13 mouse cellular contexts compared by ENCODE assay signal in the genomic region with DNA sequence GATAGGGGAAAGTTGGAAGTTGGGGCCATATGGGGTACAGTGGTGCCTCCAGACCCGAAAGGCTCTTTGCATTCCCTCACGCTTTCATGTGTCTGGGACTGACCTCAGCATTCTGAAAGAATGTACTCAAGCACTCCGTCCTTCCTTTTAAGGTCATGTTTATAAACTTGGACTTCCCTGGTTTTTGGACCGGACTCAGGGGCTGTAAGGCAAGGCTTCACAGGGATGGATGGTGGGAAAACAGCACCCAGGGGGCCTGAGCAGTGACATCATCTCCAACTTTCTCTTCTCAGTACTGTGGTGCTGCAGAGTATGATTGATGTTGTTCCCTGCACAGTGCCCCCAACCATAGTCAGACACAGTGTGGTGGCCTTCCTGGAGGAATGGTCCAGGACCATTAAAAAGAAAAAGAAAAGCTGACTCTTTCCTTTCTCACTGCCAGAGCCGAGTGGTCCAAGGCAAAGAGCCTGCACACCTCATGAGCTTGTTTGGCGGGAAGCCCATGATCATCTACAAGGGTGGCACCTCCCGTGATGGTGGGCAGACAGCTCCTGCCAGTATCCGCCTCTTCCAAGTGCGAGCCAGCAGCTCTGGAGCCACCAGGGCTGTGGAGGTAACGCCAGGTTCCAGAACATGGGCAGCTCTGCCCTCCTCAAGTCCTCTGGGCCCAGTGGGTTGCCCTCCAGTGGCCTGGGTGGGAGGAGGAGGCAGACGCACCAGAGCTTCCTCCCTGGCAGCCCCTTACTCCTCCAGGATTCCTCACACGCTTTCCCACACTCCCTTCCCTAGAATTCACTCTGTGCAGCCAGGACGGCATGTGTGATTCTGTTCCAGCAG. TPM values are rescaled to one million over a fixed set of nuclear protein-coding genes. Genes with fewer than 3 reads are reported as not detected.
DNase-seq lines count a peak whose midpoint lies in the region; ATAC-seq and TF ChIP-seq lines count a peak whose summit lies in the region.
"Had no signal": no experiment of that assay in that cellular context is flagged by ENCODE, and none has a peak within 500 bp of the region (broad histone marks: within the 10 kb centered on the region; RNA-seq: fewer than 3 reads in every experiment).

No protein-coding gene starts in this region.

- H3K79me2 ChIP-seq in heart, adult 2 months (replicated peaks; ENCODE audit: control insufficient read depth, insufficient read depth, low read length) = no peaks in the 10 kb centered on the region

- WGBS in heart, adult 2 months = 72% methylated on average over 13 of the region's 13 CpGs
- WGBS in heart, embryonic 11.5 days (ENCODE audit: insufficient replicate concordance) = 68% methylated on average over 13 of the region's 13 CpGs
- WGBS in small intestine, adult 2 months = 80% methylated on average over 13 of the region's 13 CpGs

- no peak overlapping the region for H3K9ac ChIP-seq in heart, adult 2 months (ENCODE audit: low read depth, low read length)
- H3K9ac ChIP-seq in heart, embryonic 11.5 days (ENCODE audit: low read depth, low read length) = no peak overlapping the region
- H3K9ac ChIP-seq: liver, embryonic 15.5 days; midbrain, embryonic 12.5 days had no signal

- no peak; the same call in 1 of the 2 replicates for TF ChIP-seq POLR2A in heart, adult 2 months (IDR thresholded peaks at IDR 0.05; ENCODE audit: insufficient read depth, low read depth, low read length)
- no peak for TF ChIP-seq POLR2A in small intestine, adult 2 months (IDR thresholded peaks at IDR 0.05; ENCODE audit: low read depth, low read length)

- no peak overlapping the region for H3K4me2 ChIP-seq in heart, embryonic 11.5 days
- H3K4me2 ChIP-seq: liver, embryonic 15.5 days; midbrain, embryonic 12.5 days had no signal

- no peak for TF ChIP-seq EP300 in heart, adult 2 months (IDR thresholded peaks at IDR 0.05; ENCODE audit: insufficient read depth, low read depth, low read length)

- ATAC-seq in heart, embryonic 11.5 days (replicated peaks; ENCODE audit: insufficient number of reproducible peaks, low FRiP score, low TSS enrichment) = no peak

- DNase-seq in heart, adult 2 months = no peak
- peak; percentile 35 for DNase-seq in kidney, postnatal 14 days
- DNase-seq in kidney, adult 11 months = no peak
- DNase-seq in heart, postnatal 4 days = peak; percentile 56
- DNase-seq in ovary, postnatal 10 days (ENCODE audit: low spot score) = no peak
- DNase-seq in thymus, postnatal 0 days (ENCODE audit: low spot score) = no peak
- DNase-seq: adrenal gland, postnatal 10 days; cerebellum, postnatal 10 days had no signal

- H3K36me3 ChIP-seq in heart, adult 2 months (ENCODE audit: control insufficient read depth, insufficient read depth, low read length) = no peaks in the 10 kb centered on the region
- no peaks in the 10 kb centered on the region; the same call in 1 of the 2 replicates for H3K36me3 ChIP-seq in heart, embryonic 11.5 days (ENCODE audit: control insufficient read depth, insufficient read depth, low read length)
- peaks cover 7% of the 10 kb centered on the region for H3K36me3 ChIP-seq in small intestine, adult 2 months (ENCODE audit: control insufficient read depth, insufficient read depth, low read length)
- H3K36me3 ChIP-seq: embryonic facial prominence, embryonic 10.5 days; midbrain, embryonic 12.5 days had no signal

- H3K27ac ChIP-seq in heart, adult 2 months = peak overlapping the region; percentile 41; the same call in 1 of the 2 replicates
- H3K27ac ChIP-seq in heart, embryonic 11.5 days (ENCODE audit: low read depth, low read length) = no peak overlapping the region; the same call in 1 of the 2 replicates
- H3K27ac ChIP-seq in small intestine, adult 2 months (ENCODE audit: insufficient read depth, low read depth, low read length) = 0 out of 2 replicates have a peak overlapping the region, but pooled peaks have one; percentile 23
- H3K27ac ChIP-seq: embryonic facial prominence, embryonic 10.5 days; liver, embryonic 15.5 days; midbrain, embryonic 12.5 days had no signal

- intact Hi-C loops in heart, adult 2 months (cut with DNase I) = no loop called here

- no peak overlapping the region for H3K4me3 ChIP-seq in heart, adult 2 months
- no peak overlapping the region for H3K4me3 ChIP-seq in heart, embryonic 11.5 days (ENCODE audit: low read depth, low read length)
- no peak overlapping the region for H3K4me3 ChIP-seq in small intestine, adult 2 months (ENCODE audit: low read depth, low read length)
- H3K4me3 ChIP-seq: embryonic facial prominence, embryonic 10.5 days; liver, embryonic 15.5 days; midbrain, embryonic 12.5 days had no signal

- no peaks in the 10 kb centered on the region for H3K27me3 ChIP-seq in heart, adult 2 months (ENCODE audit: control insufficient read depth, insufficient read depth, low read length)
- no peaks in the 10 kb centered on the region for H3K27me3 ChIP-seq in heart, embryonic 11.5 days (ENCODE audit: control insufficient read depth, insufficient read depth, low read length)
- no peaks in the 10 kb centered on the region for H3K27me3 ChIP-seq in small intestine, adult 2 months (ENCODE audit: control insufficient read depth, insufficient read depth, low read length)

- H3K9me3 ChIP-seq in heart, embryonic 11.5 days (replicated peaks; ENCODE audit: control insufficient read depth, low read length) = no peaks in the 10 kb centered on the region
- H3K9me3 ChIP-seq: embryonic facial prominence, embryonic 10.5 days; liver, embryonic 15.5 days; midbrain, embryonic 12.5 days had no signal

- H3K4me1 ChIP-seq in heart, adult 2 months (ENCODE audit: control insufficient read depth, insufficient read depth, low read length) = no peaks in the 10 kb centered on the region
- H3K4me1 ChIP-seq in heart, embryonic 11.5 days (ENCODE audit: control insufficient read depth, insufficient read depth, low read length) = no peaks in the 10 kb centered on the region
- H3K4me1 ChIP-seq in small intestine, adult 2 months (ENCODE audit: control insufficient read depth, insufficient read depth, insufficient read length, low read length) = peaks cover 27% of the 10 kb centered on the region
- H3K4me1 ChIP-seq: midbrain, embryonic 12.5 days had no signal

- TF ChIP-seq CTCF in heart, adult 2 months (IDR thresholded peaks at IDR 0.05) = no peak
- no peak for TF ChIP-seq CTCF in small intestine, adult 2 months (IDR thresholded peaks at IDR 0.05; ENCODE audit: extremely low read depth, insufficient read length, insufficient replicate concordance, low read depth, low read length)

RNA-seq across cellular contexts. Expression of a gene that starts 34.5 kb away (rescaled TPM):
- 10 to 100 TPM; 82.4 to 87.5 TPM for total RNA-seq in heart, adult 2 months (2021)
- 75.6 and 147 TPM in 2 replicates for polyA plus RNA-seq in heart, adult 2 months (2012; rRNA removed)
- 39.6 and 46.1 TPM in 2 replicates for polyA plus RNA-seq in heart, embryonic 11.5 days (2014; fragmentation: Nextera tagmentation; extraction: Ambion mirVana)
- total RNA-seq in heart, postnatal 4 days (2021) = 10 to 100 TPM; 48.1 to 52.2 TPM
- 19.9 and 55.4 TPM in 2 replicates for polyA plus RNA-seq in small intestine, adult 2 months (2012; rRNA removed)
- polyA plus RNA-seq in thymus, postnatal 0 days (2015; fragmentation: Nextera tagmentation; extraction: Ambion mirVana) = 16.5 and 18.9 TPM in 2 replicates

RNA-seq across cellular contexts. Expression of a gene that starts 46.1 kb away (rescaled TPM):
- 1,000 to 10,000 TPM in 1 of 2 experiments, 100 to 1,000 TPM in 1; 878 to 1,097 TPM for total RNA-seq in heart, adult 2 months (2021)
- 1,373 and 1,759 TPM in 2 replicates for polyA plus RNA-seq in heart, adult 2 months (2012; rRNA removed)
- 116 and 132 TPM in 2 replicates for polyA plus RNA-seq in heart, embryonic 11.5 days (2014; fragmentation: Nextera tagmentation; extraction: Ambion mirVana)
- 100 to 1,000 TPM; 164 to 171 TPM for total RNA-seq in heart, postnatal 4 days (2021)
- polyA plus RNA-seq in small intestine, adult 2 months (2012; rRNA removed) = 198 and 205 TPM in 2 replicates
- polyA plus RNA-seq in thymus, postnatal 0 days (2015; fragmentation: Nextera tagmentation; extraction: Ambion mirVana) = 139 TPM in 2 replicates

Comparison
In these comparisons a context has a peak if more than half of its experiments do, and no peak if none do; other contexts are left out.
1. DNase-seq: peak in kidney, postnatal 14 days (single experiment) and heart, postnatal 4 days (single experiment); none in heart, adult 2 months (0 of 2), kidney, adult 11 months (single experiment), ovary, postnatal 10 days (single experiment) and thymus, postnatal 0 days (single experiment).